Mouse (Mus musculus) erythroid progenitor cell, adult 5-6 weeks (primary cell): Measurements from ENCODE around the gene Slc22a1. TPM values are rescaled to one million over a fixed set of nuclear protein-coding genes. Genes with fewer than 3 reads are reported as not detected.

Experiments used
- ATAC-seq: replicated peaks from 2 replicates; pipeline ENCODE4 v1.8.0; 2016; ENCODE audit warnings: moderate number of reproducible peaks, mild to moderate bottlenecking, moderate TSS enrichment, inconsistent platforms; ENCODE audit not compliant: poor library complexity, low FRiP score, severe bottlenecking
- total RNA-seq, 2 experiments: library from RNA; stranded (forward) in 1 of 2; stranded (reverse) in 1 of 2; fragments of 150-400 nt in 1 of 2; fragments of 186-747, 209-891 nt in 1 of 2; gene quantifications; 2 replicates each; pipeline versions ENCODE4 v1.2.3 to v1.2.4; 2015 to 2017; ENCODE audit warnings: low replicate concordance in 2 of 2

Slc22a1 gene
- total RNA-seq, 2 experiments from 2014 or later: not detected

GRCm38 (mm10) chr17:12641087-12641486 lies 34.5 kb downstream of the Slc22a1 start:
- ATAC-seq: no peak

- no peak for ATAC-seq
Measured at GRCm38 (mm10) chr17:12639585-12639984, 36.0 kb downstream of the Slc22a1 start.

- no peak for ATAC-seq
Measured at GRCm38 (mm10) chr17:12634814-12635213, 40.8 kb downstream of the Slc22a1 start.

- ATAC-seq: no peak
Measured at GRCm38 (mm10) chr17:12631771-12632600, 43.6 kb downstream of the Slc22a1 start.

- no peak for ATAC-seq
Measured at GRCm38 (mm10) chr17:12630976-12631730, 44.5 kb downstream of the Slc22a1 start.

GRCm38 (mm10) chr17:12627983-12628382 lies 47.6 kb downstream of the Slc22a1 start:
- no peak for ATAC-seq

- ATAC-seq: no peak
Measured at GRCm38 (mm10) chr17:12619641-12620040, 56.0 kb downstream of the Slc22a1 start.

GRCm38 (mm10) chr17:12615429-12615828 lies 60.2 kb downstream of the Slc22a1 start:
- no peak for ATAC-seq

- no peak for ATAC-seq
Measured at GRCm38 (mm10) chr17:12614511-12615385, 60.9 kb downstream of the Slc22a1 start.

- ATAC-seq: no peak
Measured at GRCm38 (mm10) chr17:12607202-12607601, 68.4 kb downstream of the Slc22a1 start.

GRCm38 (mm10) chr17:12606634-12607033 lies 69.0 kb downstream of the Slc22a1 start:
- ATAC-seq: no peak

Other genes starting within 250 kb of the Slc22a1 start
- 1.3 TPM in 1 of 2 replicates, not detected in the other for gene Slc22a3, start 168.1 kb downstream of the Slc22a1 start, total RNA-seq (2015; ENCODE audit: low replicate concordance)
- 0.64 TPM in 1 of 2 replicates, not detected in the other for gene Slc22a3, start 168.1 kb downstream of the Slc22a1 start, total RNA-seq (2017; ENCODE audit: low replicate concordance)
- not detected in 2 replicates for gene Slc22a2, start 91.7 kb downstream of the Slc22a1 start, total RNA-seq (2015; ENCODE audit: low replicate concordance)
- not detected in 2 replicates for gene Slc22a2, start 91.7 kb downstream of the Slc22a1 start, total RNA-seq (2017; ENCODE audit: low replicate concordance)
- 1.7 and 2.2 TPM in 2 replicates for gene Igf2r, start 93.8 kb upstream of the Slc22a1 start, total RNA-seq (2015; ENCODE audit: low replicate concordance)
- gene Igf2r, start 93.8 kb upstream of the Slc22a1 start, total RNA-seq (2017; ENCODE audit: low replicate concordance): 5.4 and 12.9 TPM in 2 replicates
- gene Mas1, start 192.3 kb upstream of the Slc22a1 start, total RNA-seq (2015; ENCODE audit: low replicate concordance): not detected in 2 replicates
- not detected in 2 replicates for gene Mas1, start 192.3 kb upstream of the Slc22a1 start, total RNA-seq (2017; ENCODE audit: low replicate concordance)
- not detected in 2 replicates for gene Mrgprh, start 200.2 kb upstream of the Slc22a1 start, total RNA-seq (2015; ENCODE audit: low replicate concordance)
- not detected in 2 replicates for gene Mrgprh, start 200.2 kb upstream of the Slc22a1 start, total RNA-seq (2017; ENCODE audit: low replicate concordance)
- 2.9 TPM in 1 of 2 replicates, not detected in the other for gene Pnldc1, start 234.4 kb upstream of the Slc22a1 start, total RNA-seq (2015; ENCODE audit: low replicate concordance)
- 7.4 TPM in 1 of 2 replicates, not detected in the other for gene Pnldc1, start 234.4 kb upstream of the Slc22a1 start, total RNA-seq (2017; ENCODE audit: low replicate concordance)
- 136 and 173 TPM in 2 replicates for gene Tcp1, start 239.9 kb upstream of the Slc22a1 start, total RNA-seq (2015; ENCODE audit: low replicate concordance)
- 208 and 220 TPM in 2 replicates for gene Tcp1, start 239.9 kb upstream of the Slc22a1 start, total RNA-seq (2017; ENCODE audit: low replicate concordance)
- gene Mrpl18, start 240.5 kb upstream of the Slc22a1 start, total RNA-seq (2015; ENCODE audit: low replicate concordance): 96.0 and 107 TPM in 2 replicates
- gene Mrpl18, start 240.5 kb upstream of the Slc22a1 start, total RNA-seq (2017; ENCODE audit: low replicate concordance): 57.0 and 93.7 TPM in 2 replicates